Mouse (Mus musculus): ENCODE results near the gene Pars2. TPM values are rescaled to one million over a fixed set of nuclear protein-coding genes. Genes with fewer than 3 reads are reported as not detected.

The Pars2 gene
- polyA plus RNA-seq, 1 experiment from 2014 or later, result 16.3 TPM

DNA sequence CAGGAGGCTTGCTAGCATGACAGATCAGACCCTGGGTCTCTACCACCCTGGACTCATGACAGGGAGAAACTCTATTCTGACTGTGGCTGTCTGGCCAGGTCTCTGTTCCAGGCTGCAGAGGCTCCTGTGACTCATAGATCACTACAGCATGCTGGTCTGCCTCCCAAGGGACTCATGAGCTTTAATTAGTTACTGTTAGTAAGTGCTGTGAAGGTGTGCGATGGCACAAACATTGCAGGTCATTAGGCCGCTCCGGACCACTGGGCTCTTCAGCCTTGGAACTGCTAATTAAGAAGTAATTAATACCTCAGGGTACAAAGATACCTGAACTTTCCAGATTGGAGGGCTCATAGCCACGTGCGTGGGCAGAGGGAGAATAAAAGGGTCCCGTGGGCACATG, 3.7 kb upstream of the Pars2 start:
- no peak for DNase-seq (ENCODE audit: low spot score)
- peaks cover 23% of the 10 kb centered on the region for H3K4me1 ChIP-seq
- no peaks in the 10 kb centered on the region for H3K9me3 ChIP-seq
- peaks cover 31% of the 10 kb centered on the region for H3K27me3 ChIP-seq (replicated peaks; ENCODE audit: low read depth, poor library complexity, severe bottlenecking)
- no peak overlapping the region for H3K4me3 ChIP-seq
- no peak overlapping the region for H3K27ac ChIP-seq (replicated peaks)
- H3K36me3 ChIP-seq (replicated peaks), result no peaks in the 10 kb centered on the region
- 88% methylated on average over 6 of the region's 6 CpGs for WGBS

DNA sequence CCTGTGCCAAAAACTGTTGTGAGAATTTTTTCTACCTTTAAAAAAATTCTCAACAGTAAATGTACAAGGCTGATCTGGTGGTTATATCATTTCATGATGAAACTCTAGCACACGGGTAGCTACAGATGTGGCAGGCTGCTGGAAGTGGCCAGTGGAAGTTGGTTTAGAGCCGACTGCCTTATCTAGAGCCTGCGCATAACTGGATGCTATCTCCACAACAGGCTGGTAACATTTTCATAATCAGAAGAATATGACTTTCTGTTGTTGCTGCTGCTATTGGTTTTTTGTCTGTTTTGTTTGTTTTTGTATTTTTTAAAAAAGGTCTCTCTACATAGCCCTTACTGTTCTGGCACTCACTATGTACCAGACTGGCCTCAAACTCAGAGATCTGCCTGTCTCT, 1.7 kb downstream of the Pars2 start:
- WGBS, result 97% methylated on average over 3 of the region's 3 CpGs
- H3K4me1 ChIP-seq, result peaks cover 12% of the 10 kb centered on the region
- H3K36me3 ChIP-seq (replicated peaks), result peaks cover 48% of the 10 kb centered on the region
- H3K27ac ChIP-seq (replicated peaks), result no peak overlapping the region
- no peak for DNase-seq (ENCODE audit: low spot score)
- no peak overlapping the region for H3K4me3 ChIP-seq
- peaks cover 16% of the 10 kb centered on the region for H3K27me3 ChIP-seq (replicated peaks; ENCODE audit: low read depth, poor library complexity, severe bottlenecking)
- H3K9me3 ChIP-seq, result no peaks in the 10 kb centered on the region

DNA sequence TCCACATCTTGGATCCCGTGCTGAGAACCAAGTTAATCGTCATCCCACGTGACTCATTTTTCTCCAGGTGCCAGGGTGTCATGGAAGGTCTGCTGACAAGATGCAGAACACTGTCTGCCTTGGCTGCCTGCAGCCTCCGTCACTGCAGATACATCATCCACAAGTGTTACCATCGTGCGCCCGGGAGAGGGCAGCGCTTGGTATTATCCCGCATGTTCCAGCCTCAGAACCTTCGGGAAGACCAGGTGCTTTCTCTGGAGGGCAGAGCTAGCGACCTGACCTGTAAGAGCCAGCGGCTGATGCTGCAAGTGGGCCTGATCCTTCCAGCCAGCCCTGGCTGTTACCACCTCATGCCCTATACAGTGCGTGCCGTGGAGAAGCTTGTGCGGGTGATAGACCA, 2.2 kb downstream of the Pars2 start:
- Histone ChIP-seq H3K4me1 (peaks cover 12% of the 10 kb centered on the region), H3K27me3 (replicated peaks; ENCODE audit: low read depth, poor library complexity, severe bottlenecking) (peaks cover 11% of the 10 kb centered on the region), H3K9me3 (no peaks in the 10 kb centered on the region), H3K36me3 (replicated peaks) (peaks cover 53% of the 10 kb centered on the region), H3K27ac (replicated peaks) (no peak overlapping the region), H3K4me3 (no peak overlapping the region)
- WGBS, result 93% methylated on average over 15 of the region's 15 CpGs
- no peak for DNase-seq (ENCODE audit: low spot score)

DNA sequence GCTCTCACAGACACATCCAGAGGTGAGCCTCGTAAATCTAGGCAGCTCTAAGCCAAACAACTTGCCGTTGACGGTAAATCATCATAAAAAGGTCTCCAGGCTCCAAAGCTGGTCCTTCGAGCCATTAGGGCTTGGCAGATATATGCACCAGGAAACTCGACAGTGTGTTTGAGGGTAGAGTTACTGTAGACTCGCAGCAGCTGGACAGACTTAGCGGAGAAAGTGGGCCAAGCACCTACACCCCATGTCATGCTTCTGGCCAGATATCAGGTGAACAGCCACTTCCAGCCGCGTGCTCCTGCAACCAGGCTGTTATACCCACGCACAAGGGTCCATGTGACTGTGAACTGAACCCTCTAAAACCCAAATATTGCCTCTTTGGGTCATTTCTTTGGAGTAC, 4.8 kb downstream of the Pars2 start:
- H3K36me3 ChIP-seq (replicated peaks), result peaks cover 77% of the 10 kb centered on the region

DNA sequence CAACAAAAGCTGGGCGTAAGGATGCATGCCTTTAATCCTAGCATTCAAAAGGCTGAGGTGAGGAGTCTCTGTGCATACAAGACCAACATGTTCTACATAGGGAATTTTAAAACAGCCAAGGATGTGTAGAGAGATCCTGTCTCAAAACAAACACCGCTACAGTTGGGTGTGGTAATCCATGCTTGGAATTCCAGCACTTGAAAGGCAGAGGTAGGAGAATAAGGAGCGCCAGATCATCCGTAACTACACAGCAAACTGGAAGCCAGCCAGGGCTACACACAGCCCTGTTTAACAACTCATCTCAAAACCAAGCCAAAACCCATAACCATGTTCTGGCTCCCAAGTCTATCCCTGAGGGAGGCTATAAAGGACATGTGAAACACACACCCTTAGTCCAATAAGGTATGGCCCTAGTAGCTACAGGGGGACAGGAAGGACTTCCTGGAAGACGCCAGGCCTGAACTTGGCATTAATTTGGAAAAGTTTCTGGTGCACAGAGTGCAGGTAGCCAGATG, 13.1 kb downstream of the Pars2 start:
- peaks cover 100% of the 10 kb centered on the region for H3K36me3 ChIP-seq (replicated peaks)

More for the DNA sequence above, 4.8 kb downstream of the Pars2 start:
- no peak for DNase-seq (ENCODE audit: low spot score)
- Histone ChIP-seq H3K9me3 (no peaks in the 10 kb centered on the region), H3K27ac (replicated peaks) (no peak overlapping the region), H3K27me3 (replicated peaks; ENCODE audit: low read depth, poor library complexity, severe bottlenecking) (no peaks in the 10 kb centered on the region), H3K4me1 (peaks cover 8% of the 10 kb centered on the region), H3K4me3 (no peak overlapping the region)
- 90% methylated on average over 10 of the region's 10 CpGs for WGBS

DNA sequence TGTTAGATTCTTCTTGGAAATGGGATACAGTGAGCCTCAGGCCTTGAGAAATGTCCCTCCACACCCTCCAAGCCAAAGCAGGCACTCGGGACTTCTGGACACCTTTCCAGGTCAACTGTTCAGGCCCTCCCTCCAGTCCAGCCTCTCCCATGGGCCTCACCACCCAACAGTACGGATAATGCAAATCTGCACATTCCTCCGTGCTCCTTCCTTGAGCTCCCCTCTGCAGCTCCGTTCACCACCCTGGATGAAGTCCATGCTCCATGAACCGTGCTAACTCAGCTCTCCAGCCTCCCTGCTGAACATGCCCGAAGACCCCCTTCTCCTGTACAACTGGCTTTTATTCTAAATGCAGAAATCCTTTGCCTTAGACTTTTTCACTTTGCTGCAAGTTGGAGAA, 13.8 kb downstream of the Pars2 start:
- 94% methylated on average over 6 of the region's 6 CpGs for WGBS
- no peak overlapping the region for H3K4me3 ChIP-seq
- H3K27me3 ChIP-seq (replicated peaks; ENCODE audit: low read depth, poor library complexity, severe bottlenecking), result no peaks in the 10 kb centered on the region
- peaks cover 100% of the 10 kb centered on the region for H3K36me3 ChIP-seq (replicated peaks)
- no peak for DNase-seq (ENCODE audit: low spot score)
- H3K9me3 ChIP-seq, result no peaks in the 10 kb centered on the region
- H3K4me1 ChIP-seq, result no peaks in the 10 kb centered on the region
- no peak overlapping the region for H3K27ac ChIP-seq (replicated peaks)

More for the DNA sequence above, 13.1 kb downstream of the Pars2 start:
- Histone ChIP-seq H3K4me1 (no peaks in the 10 kb centered on the region), H3K27me3 (replicated peaks; ENCODE audit: low read depth, poor library complexity, severe bottlenecking) (no peaks in the 10 kb centered on the region), H3K27ac (replicated peaks) (no peak overlapping the region), H3K4me3 (no peak overlapping the region), H3K9me3 (no peaks in the 10 kb centered on the region)
- WGBS, result 94% methylated on average over 5 of the region's 5 CpGs
- DNase-seq (ENCODE audit: low spot score), result no peak

DNA sequence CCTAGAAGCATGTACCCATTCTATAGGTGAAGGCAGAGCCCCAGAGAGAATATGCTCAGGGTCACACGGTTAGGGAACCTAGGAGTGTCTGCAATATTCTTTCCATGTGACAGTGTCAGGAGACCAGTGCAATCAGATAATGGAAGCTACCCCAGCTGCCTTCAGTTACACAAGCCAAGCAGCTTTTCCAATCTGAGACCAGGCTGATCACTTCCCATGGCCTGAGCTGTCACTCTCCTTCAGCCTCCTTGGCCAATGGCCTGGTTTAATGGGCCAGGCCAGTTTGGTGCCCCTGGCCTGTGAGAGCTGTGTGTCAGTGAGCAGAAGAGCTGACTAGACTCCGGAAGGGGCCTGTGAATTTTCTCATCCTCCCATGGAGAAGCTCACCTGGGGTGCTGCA, 14.4 kb downstream of the Pars2 start:
- DNase-seq (ENCODE audit: low spot score), result no peak
- Histone ChIP-seq H3K27me3 (replicated peaks; ENCODE audit: low read depth, poor library complexity, severe bottlenecking) (no peaks in the 10 kb centered on the region), H3K36me3 (replicated peaks) (peaks cover 100% of the 10 kb centered on the region), H3K9me3 (no peaks in the 10 kb centered on the region), H3K4me3 (no peak overlapping the region), H3K4me1 (no peaks in the 10 kb centered on the region), H3K27ac (replicated peaks) (no peak overlapping the region)
- WGBS, result 93% methylated on average over 2 of the region's 2 CpGs

DNA sequence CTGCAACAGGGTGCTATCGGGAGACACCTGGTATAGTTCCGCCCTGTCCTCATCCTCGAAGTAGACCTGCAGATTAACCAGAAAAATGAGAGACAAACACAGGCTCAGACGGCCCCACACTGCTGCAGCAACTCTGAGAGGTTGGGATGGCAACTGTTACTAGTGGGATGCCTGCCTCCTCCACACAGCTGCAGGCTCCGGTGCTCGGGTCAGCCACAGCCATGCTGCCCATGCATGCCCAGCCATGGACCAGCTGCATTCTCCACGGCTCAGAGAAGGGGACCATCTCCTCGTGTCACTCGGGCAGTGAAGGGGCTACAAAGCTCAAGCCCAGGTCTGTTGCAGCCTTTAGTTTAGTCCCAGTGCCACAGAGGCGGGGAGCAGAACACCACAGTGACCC, 14.8 kb downstream of the Pars2 start:
- no peak for DNase-seq (ENCODE audit: low spot score)
- H3K36me3 ChIP-seq (replicated peaks), result peaks cover 100% of the 10 kb centered on the region

DNA sequence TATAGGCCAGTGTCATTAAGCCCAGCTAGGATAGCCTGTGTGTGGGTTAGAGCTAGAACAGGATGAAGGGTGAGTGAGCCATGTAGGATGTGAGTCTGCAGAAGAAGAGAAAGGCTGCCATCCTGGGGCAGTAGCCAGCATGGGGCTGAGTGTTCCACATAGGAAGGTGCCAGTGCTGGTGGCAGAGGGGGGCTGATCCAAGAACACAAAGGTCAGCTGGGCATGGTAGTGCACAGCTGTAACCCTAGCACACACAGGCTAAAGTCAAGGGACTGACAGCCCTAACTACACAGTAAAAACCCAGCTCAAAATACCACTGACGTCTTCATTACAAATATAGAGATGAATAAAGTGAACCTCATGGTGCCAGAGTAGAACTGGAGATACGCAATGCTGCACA, 15.7 kb downstream of the Pars2 start:
- Histone ChIP-seq H3K4me3 (no peak overlapping the region), H3K9me3 (no peaks in the 10 kb centered on the region), H3K27me3 (replicated peaks; ENCODE audit: low read depth, poor library complexity, severe bottlenecking) (no peaks in the 10 kb centered on the region), H3K4me1 (no peaks in the 10 kb centered on the region), H3K27ac (replicated peaks) (no peak overlapping the region), H3K36me3 (replicated peaks) (peaks cover 100% of the 10 kb centered on the region)
- no peak for DNase-seq (ENCODE audit: low spot score)
- 88% methylated on average over 2 of the region's 2 CpGs for WGBS

More for the DNA sequence above, 14.8 kb downstream of the Pars2 start:
- no peaks in the 10 kb centered on the region for H3K4me1 ChIP-seq
- H3K27me3 ChIP-seq (replicated peaks; ENCODE audit: low read depth, poor library complexity, severe bottlenecking), result no peaks in the 10 kb centered on the region
- H3K9me3 ChIP-seq, result no peaks in the 10 kb centered on the region
- no peak overlapping the region for H3K4me3 ChIP-seq
- WGBS, result 94% methylated on average over 10 of the region's 10 CpGs
- H3K27ac ChIP-seq (replicated peaks), result no peak overlapping the region

DNA sequence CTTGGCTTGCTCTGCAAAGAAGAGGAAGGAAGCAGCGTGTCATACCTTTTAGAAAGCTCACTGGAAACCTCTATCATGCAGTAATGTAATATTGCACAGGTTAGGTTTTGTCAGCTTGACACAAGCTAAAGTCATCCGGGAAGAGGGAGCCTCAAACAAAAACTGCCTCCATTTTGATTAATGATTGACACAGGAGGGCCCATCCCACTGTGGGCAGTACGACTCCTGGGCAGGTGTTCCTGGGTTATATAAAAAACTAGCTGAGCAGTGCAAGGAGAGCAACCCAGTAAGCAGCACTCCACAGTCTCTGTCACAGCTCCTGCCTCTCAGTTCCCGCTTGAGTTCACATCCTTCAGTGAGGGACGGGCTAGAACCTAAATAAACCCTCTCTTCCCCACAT, 25.9 kb downstream of the Pars2 start:
- Histone ChIP-seq H3K27ac (replicated peaks) (no peak overlapping the region), H3K27me3 (replicated peaks; ENCODE audit: low read depth, poor library complexity, severe bottlenecking) (no peaks in the 10 kb centered on the region), H3K9me3 (no peaks in the 10 kb centered on the region), H3K36me3 (replicated peaks) (peaks cover 58% of the 10 kb centered on the region), H3K4me1 (peaks cover 9% of the 10 kb centered on the region), H3K4me3 (no peak overlapping the region)
- DNase-seq (ENCODE audit: low spot score), result no peak
- WGBS, result 94% methylated on average over 5 of the region's 5 CpGs

DNA sequence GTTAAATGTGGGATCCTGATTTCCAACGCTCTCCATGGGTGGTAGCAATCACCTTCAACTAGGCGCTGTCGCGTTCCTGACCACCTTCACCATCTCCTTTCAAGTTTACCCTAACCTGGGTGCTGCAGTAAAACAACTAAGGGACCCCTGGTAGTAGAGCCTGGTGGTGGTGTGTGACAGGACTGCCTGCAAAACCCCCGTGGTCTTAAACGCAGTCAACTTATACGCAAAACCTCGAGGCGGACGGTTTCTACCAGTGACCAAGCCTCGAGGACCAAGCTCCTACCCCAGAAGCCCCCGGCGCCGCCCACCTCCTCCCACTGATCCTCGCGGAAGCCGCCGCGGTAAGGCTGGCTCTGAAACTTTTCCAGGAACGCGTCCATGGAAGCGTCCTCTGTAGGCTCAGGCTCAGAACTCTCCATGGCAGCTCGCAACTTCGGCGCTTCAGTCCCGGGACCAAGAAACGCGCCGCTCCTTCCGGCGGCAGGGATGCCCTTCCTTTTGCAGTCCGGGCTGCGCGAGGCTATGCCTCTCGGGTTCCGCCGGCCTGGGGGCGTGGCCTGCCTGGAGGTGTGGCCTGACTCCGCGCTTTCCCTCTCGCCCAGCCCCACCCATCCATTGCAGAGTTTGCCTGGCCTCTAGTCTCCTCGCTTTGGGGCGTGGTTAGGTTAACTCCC, 27.7 kb downstream of the Pars2 start, which contains the start of gene Ttc4:
Gene Ttc4, minus strand, starts transcription at position 503 of the 677 bp plus-strand sequence.
- under 1% methylated on average over 43 of the region's 43 CpGs for WGBS
- peak; percentile 97 for DNase-seq (ENCODE audit: low spot score)
- peak within 1 kb of the TSS; percentile 87 for H3K27ac ChIP-seq (replicated peaks)
- H3K4me3 ChIP-seq, result peak within 1 kb of the TSS; percentile 92
- no peaks in the 10 kb centered on the region for H3K9me3 ChIP-seq
- H3K36me3 ChIP-seq (replicated peaks), result peaks cover 40% of the 10 kb centered on the region
- no peaks in the 10 kb centered on the region for H3K27me3 ChIP-seq (replicated peaks; ENCODE audit: low read depth, poor library complexity, severe bottlenecking)
- H3K4me1 ChIP-seq, result peaks cover 9% of the 10 kb centered on the region

DNA sequence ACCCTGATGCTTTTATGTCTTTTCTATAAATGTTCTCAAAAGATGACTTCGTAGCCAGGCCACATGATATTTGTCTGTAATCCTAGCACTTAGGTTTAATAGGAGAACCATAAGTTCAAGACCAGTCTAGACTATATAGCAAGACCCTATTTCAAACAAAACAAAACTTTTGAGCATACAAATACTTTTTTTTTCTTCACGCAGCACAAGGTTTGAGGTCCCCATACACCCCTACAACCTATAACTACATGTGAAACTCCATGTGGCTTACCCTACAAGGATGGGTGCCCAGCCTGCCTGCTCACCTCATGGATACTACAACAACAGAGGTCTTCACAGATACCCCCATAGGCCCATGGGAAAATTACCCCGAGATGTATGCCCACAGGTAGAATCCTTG, 28.3 kb downstream of the Pars2 start:
- peaks cover 9% of the 10 kb centered on the region for H3K4me1 ChIP-seq

DNA sequence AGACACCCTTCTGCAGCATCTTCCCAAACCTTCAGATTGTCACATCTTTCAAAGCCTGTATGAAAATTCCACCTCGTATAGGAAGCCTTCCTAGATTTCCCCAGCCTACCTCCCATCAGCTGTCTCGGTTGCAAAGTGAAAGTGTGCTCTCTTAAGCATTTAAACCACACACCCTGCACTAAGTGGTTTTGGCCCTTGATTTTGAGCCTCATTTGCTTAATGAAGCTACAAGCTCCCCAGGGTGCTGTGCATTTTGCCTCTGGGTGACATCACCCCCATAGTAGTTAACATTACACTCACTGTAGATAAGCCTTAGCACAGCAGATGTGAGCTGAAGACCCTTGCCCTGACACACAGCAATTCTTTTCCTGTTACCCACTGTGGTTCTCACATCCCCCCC, 30.1 kb downstream of the Pars2 start:
- Histone ChIP-seq H3K27me3 (replicated peaks; ENCODE audit: low read depth, poor library complexity, severe bottlenecking) (no peaks in the 10 kb centered on the region), H3K9me3 (no peaks in the 10 kb centered on the region; the same call in 1 of the 2 replicates), H3K36me3 (replicated peaks) (peaks cover 16% of the 10 kb centered on the region), H3K4me3 (no peak overlapping the region), H3K27ac (replicated peaks) (no peak overlapping the region), H3K4me1 (peaks cover 9% of the 10 kb centered on the region)
- WGBS, result 66% methylated on average over 2 of the region's 2 CpGs
- no peak for DNase-seq (ENCODE audit: low spot score)

More for the DNA sequence above, 28.3 kb downstream of the Pars2 start:
- DNase-seq (ENCODE audit: low spot score), result no peak
- 45% methylated on average over 3 of the region's 3 CpGs for WGBS
- Histone ChIP-seq H3K36me3 (replicated peaks) (peaks cover 34% of the 10 kb centered on the region), H3K27me3 (replicated peaks; ENCODE audit: low read depth, poor library complexity, severe bottlenecking) (no peaks in the 10 kb centered on the region), H3K27ac (replicated peaks) (no peak overlapping the region), H3K9me3 (no peaks in the 10 kb centered on the region), H3K4me3 (peak overlapping the region; percentile 92)

Data from embryonic facial prominence, embryonic 10.5 days (tissue).